Mouse (Mus musculus): ENCODE results near the gene Miga2.
A peak's percentile ranks its signal among the peaks of the same experiment; 100 is the strongest.
"Not testable (repeated sequence)": the region's sequence is repeated elsewhere in the genome, so short reads cannot be mapped to it uniquely, and the experiment has no call there.

Gene Miga2

DNA sequence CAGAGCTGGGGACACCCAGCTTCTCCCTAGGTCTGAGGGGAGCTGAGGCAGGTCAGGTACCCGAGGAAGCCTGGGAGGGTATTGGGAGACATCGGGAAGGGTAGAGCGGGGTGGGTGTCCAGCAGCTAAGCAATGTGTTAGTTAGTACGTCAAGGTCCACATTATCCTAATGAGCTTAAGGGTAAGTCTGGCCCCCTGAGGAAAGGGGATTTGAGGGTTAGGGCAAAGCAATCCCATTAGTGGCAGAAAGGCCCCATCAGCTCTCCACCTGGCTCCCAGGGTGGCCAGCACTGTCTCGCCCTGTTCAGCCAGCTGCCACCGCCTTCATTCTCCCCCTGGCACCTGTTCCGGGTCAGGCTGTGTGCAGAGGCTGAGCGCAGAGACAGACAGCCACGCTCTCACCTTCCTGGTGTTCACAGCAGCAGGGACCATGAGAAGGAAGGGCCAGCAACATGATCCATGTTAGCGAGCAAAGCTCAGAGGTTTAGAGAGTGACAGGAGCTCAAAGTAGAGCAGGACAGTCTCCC lies 34.0 kb downstream of the Miga2 start:
- DNase-seq (ENCODE audit: low spot score): no peak

GRCm38 (mm10) chr2:30399191-30400171 lies 35.4 kb downstream of the Miga2 start:
- DNase-seq (ENCODE audit: low spot score): no peak

DNA sequence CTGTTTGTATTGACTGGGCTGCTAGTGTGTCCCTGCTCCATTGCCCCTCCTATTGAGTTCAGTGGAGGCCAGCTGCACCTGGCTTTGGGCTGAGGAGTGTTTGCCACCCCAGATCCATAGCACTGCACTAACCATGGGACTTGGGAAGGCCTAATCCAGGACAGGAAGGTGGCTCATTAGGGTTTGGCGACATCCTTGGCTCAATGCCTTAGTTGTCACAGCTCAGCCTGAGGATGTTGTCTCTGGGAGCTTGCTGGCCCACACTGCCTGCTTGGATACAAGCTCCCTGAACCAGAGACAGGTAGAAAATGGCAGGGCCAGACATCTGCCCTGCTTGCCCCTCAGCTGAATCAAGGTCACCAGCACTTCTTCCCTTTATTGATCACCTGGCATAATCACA lies 37.5 kb downstream of the Miga2 start:
- no peak for DNase-seq (ENCODE audit: low spot score)

DNA sequence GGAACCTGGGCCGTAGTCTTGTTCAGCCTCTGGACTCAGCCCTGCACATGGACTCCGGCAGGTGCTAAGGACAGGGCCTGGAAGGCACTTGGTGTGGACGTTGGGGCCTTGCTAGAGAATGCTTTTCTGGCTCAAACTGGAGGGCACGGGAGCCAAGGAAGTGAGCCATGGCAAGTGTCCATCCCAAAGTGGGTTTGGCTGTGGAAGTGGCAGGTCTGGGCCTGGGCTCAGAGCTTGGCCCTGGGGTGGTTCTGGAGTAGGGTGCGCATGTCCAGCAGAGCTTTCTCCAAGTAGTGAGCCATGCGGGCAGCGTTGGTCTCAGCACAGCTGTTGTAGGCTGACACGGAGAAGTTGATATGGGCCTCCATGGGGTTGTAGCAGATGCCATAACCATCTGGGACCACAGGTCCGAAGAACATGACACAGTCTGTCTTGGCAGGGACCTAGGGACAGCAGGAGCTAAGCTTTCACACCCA lies 38.4 kb downstream of the Miga2 start:
- DNase-seq (ENCODE audit: low spot score): no peak

- DNase-seq (ENCODE audit: low spot score): no peak
Measured at GRCm38 (mm10) chr2:30402843-30403242, 38.8 kb downstream of the Miga2 start.

- no peak for DNase-seq (ENCODE audit: low spot score)
Measured at GRCm38 (mm10) chr2:30403870-30404269, 39.8 kb downstream of the Miga2 start.

DNA sequence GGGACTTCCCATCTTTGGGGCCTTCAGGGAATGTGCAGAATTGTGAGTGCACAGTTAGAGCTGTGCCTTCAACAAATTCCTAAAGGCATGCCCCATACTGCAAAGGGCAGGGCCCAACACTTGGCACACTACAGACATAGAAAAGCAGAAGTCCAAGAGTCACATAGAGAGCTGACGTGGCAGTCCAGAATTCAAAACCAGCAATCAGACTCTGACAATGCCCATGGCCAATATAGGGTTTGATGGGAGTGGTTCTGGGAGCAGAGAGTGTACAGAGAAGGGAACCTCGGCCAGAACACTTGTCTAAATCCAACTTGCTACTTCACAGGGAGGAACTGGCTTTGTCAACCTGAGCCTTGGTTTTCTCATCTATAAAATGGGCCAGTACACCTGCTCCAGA lies 43.2 kb downstream of the Miga2 start:
- no peak for DNase-seq (ENCODE audit: low spot score)

- no peak for DNase-seq (ENCODE audit: low spot score)
Measured at GRCm38 (mm10) chr2:30407778-30408177, 43.7 kb downstream of the Miga2 start.

DNA sequence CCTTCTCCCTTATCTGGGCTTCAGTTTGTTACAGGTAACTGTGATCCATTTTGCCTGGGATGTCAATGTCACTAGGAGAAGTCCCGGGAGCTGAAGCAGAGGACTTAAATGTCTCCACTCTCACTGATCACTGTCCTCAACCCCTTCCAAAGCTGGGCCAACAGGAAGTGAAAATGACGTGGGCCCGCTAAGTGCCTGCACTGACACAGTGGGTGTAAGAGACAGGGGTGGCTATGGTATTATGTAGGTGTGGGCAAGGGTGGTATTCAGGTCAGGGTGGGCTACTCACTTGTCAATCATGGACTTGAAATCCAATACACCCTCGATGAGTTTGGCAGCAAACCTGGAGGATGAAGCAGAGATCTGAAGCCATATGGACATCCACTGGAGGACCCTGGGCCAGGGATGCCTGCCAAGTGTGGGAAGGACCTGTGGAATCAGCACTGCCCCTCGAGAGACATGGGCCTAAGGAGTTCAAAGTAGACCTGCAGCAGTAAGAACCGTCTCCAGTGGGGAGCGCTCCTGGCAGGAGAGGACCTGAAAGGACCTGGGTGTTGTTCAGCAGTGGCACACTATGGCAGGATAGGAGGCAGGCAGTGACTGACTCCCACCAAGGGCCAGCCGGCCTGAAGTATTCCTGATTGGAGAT lies 44.5 kb downstream of the Miga2 start:
- no peak for DNase-seq (ENCODE audit: low spot score)

- no peak for DNase-seq (ENCODE audit: low spot score)
Measured at GRCm38 (mm10) chr2:30409454-30410176, 45.6 kb downstream of the Miga2 start.

DNA sequence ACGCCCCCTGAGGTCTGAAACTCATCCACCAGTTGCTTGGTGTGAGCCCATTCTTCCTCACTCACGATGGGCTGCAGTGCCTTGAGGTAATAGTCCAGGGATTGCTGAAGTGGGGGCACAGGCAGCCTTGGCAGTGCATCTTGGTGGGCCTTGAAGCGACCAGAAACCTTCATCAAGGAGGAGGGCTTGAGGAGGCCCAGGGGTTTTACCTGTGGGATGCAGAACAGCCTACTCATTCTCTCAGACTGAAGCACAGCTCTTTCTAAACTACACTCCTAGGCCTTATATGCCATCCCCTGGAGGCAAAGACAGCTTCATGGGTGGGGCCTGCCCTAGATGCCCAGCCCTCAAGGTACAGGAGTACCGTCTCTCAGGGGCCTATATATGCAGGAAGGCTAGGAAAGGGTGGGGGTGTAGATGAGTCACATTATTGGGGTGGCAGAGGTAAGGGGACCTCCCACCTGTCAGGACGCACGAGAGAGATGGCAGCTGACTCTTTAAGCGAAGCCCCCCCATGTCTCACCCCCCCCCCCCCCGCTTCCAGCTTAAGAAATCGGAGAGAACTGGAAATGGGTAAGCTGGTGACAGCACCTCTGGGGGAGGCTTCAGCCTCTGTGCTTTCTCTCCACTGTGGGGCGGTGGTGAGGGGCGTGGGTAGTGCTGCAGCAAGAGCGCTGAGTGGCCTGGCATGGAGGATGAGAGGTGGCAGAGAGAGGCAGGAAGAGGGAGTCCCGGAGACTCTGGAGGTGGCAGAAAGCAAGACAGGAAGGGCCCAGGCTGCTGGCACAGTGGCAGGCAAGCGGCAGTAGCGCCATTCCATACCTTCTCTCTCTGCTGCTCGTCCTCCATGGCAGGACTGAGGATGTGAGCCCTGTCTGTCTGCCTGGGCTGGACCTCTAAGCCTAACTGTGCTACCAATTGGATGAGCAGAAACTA lies 49.3 kb downstream of the Miga2 start:
- no peak for DNase-seq (ENCODE audit: low spot score)

DNA sequence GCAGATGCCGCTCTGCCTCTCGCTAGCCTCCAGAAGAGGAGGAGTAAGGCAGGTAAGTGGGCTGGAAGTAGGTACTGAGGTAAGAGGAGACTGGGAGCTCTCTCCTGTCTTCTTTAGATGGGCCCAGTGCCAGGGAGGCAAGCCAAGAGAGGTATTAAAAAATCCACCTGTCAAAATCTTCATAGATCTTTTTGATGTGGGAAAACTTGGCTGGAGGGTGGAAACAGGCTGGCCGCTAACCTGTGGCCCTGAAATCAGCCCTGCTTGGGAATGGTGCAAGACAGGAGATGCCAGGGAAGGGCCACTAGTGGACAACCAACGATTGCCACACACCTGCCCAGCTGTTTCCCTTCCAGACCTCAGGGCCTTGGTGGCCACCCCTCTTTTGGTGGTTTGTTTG lies 50.1 kb downstream of the Miga2 start:
- no peak for DNase-seq (ENCODE audit: low spot score)

- no peak for DNase-seq (ENCODE audit: low spot score)
Measured at GRCm38 (mm10) chr2:30414681-30415080, 50.6 kb downstream of the Miga2 start.

GRCm38 (mm10) chr2:30415157-30415935 lies 51.3 kb downstream of the Miga2 start, which contains the start of gene Crat:
Gene Crat, minus strand, starts transcription at chr2:30415813.
- DNase-seq (ENCODE audit: low spot score): peak; percentile 95

DNA sequence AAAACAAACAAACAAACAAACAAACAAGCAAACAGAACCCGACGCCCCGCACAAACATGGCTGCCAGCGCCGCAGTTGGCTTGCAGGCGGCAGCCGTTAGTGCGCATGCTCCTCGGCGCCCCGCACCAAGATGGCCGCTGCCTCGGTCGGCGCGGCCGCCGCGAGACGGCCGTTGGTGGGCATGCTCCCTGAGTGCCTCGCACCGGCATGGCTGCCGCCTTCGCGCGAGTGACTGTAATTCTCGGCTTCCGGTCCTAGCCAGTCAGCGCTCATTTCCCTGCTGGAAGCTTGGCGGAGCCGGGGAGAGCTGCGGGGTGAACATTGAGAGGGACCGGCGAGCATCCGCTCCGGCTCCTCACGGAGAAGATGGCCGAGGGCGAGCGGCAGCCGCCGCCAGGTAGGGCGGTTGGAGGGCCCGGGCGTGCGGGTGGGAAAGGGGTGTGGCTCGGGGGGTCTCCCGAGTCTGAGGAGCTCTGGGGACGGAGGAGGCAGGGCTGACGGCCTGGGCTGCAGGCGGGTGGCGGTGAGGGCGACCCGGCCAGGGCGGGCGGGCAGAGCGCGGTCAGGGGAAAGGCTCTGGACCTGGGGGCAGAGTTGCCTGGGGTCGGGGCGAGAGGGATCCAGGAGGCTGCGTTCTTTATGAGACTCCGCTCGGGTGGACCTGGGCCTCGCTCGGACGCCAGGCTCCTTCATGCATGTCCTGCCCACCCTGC lies 52.1 kb downstream of the Miga2 start, which contains the start of gene Ptpa:
TSS of gene Ptpa (plus strand) at position 104 of the 713 bp plus-strand sequence.
- peak; percentile 93 for DNase-seq (ENCODE audit: low spot score)

- no peak for DNase-seq (ENCODE audit: low spot score)
Measured at GRCm38 (mm10) chr2:30416649-30416965, 52.6 kb downstream of the Miga2 start.

GRCm38 (mm10) chr2:30417154-30417553 lies 53.1 kb downstream of the Miga2 start:
- not testable (repeated sequence) for DNase-seq (ENCODE audit: low spot score)

DNA sequence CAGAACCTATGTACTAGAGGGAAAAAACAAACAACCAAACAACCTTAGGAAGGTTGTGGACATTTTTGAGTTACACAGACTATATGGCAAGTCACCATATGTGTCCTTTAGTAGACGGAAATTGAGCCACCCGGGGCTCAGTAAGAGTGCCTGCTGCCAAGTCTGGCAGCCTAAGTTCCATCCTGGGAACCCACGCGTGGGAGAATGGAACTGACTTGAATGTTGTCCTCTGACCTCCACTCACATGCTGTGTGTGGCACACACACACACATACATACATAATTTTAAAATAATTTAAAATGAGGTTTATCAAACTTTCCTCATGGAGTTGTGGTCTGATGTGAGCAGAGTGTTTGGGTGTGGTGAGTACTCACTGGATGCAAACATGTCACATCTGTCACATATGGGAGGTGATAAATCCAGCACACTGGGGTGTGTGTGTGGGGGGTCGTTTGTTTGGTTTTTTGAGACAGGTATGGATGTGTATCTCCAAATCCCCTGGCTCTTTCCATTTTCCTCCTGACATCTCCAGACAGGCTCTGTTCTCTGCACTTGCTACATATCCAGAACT lies 53.6 kb downstream of the Miga2 start:
- no peak for DNase-seq (ENCODE audit: low spot score)

DNA sequence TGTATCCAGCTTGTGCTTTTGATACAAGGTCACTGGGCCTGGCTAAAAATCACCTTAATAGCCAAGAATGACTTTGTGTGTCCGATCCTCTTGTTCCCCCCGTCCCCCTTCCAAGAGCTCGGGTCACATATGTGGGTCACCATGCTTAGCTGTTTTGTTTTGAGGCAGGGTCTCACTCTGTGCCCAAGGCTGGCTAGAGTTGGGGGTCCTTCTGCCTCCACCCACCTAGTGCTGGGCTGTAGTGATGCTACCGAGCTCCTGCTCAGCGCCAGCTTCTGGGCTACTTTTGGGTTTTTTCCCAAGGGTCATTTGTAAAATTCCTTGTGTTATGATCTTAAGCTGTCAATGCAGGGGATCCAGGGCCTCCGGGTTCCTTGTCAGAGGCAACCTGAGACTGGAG lies 54.2 kb downstream of the Miga2 start:
- DNase-seq (ENCODE audit: low spot score): no peak
